Mouse (Mus musculus) thymus, postnatal 4 days (tissue): ENCODE data around the gene Slc19a3.

Experiments
- DNase-seq: peaks from one replicate; pipeline ENCODE4 v3.0.0; 2021

Slc19a3 gene

DNA sequence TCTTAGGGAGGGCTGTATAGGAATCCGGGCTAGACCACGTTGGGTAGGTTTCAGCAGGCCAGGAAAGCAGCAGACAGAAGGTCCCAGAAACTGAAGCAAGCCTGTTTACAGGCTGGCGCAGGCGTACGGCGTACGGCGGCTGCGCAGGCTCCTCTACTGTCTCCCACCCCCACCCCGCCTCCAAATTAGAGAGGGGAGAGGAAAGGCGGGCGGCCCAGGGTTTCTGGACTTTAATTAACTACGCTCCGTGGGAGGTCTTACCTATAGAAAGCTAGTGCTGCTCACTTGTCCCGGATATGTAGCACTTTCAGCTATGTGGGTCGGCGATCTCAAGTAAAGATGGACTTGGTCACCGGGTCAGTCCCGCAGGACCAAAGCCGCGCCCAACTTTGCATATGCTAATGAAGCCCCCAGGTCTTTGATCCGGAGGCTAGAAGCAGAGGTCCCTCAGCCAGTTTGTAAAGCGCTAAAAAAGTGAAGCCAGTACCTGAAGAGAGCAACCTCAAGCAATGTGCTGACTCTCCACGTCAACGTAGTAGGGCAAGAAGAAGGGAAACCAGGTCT lies at the start of gene Slc19a3:
Slc19a3 (minus strand) TSS at position 340 of the 564 bp plus-strand sequence.
- no peak for DNase-seq

- no peak for DNase-seq
Measured at GRCm38 (mm10) chr1:83084790-83085189, 46.5 kb upstream of the Slc19a3 start.

DNA sequence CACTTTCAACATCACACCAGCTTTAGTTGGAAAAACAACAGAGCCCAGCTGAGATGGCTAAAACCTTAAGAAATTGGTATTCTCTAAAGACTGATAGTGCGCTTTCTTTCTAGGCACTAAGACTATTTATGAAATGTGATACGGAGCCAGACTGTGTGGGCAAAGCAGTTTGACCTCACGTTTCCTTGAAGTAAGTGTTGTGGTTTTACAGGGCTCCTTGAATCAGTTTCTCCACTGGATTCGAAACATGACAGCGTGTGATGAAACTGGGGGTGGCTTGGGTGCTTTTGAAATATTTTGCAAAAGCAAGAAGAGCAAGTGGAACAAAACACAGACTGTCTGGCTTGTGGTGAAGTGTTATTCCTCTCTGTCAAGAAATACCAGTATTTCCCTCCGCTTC lies 38.8 kb upstream of the Slc19a3 start:
- DNase-seq: no peak

- DNase-seq: peak; percentile 17
Measured at GRCm38 (mm10) chr1:83076190-83076917, 38.1 kb upstream of the Slc19a3 start.

- DNase-seq: no peak
Measured at GRCm38 (mm10) chr1:83075526-83076189, 37.4 kb upstream of the Slc19a3 start.

DNA sequence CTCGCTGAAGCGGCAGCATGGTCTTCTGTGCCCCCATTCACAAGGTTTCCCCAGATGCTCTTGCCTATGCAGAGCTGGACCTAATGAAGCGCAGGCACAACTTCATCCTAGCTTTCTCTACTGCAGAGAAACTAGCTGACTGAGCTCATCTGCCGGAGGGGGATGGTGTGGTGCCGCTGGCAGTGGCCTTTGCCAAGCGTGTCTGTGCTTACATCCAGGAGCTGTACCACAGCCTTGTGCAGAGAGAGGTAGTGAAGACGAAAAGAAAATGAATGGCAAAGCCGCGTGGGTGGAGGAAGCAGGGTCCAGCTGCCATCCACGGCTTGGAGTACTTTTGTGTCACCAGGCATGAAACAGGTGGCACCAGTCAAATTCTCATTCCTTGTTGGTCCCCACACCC lies 29.0 kb upstream of the Slc19a3 start:
- DNase-seq: no peak

- no peak for DNase-seq
Measured at GRCm38 (mm10) chr1:83066577-83066976, 28.3 kb upstream of the Slc19a3 start.

DNA sequence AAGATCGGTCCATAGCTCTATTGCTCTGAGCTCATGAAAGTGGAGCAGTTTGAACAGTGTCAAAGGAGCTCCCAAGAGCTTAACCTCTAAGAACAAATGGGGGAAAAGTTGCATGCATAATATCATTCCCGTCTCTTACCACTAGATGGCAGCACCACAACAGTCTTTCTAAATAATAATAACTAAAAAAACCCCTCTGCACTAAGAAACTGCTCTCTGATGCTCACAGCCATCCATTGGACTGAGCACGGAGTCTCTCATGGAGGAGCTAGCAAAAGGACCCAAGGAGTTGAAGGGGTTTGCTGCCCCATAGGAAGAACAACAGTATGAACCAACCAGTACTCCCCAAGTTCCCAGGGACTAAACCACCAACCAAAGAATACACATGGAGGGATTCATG lies 26.6 kb upstream of the Slc19a3 start:
- no peak for DNase-seq

DNA sequence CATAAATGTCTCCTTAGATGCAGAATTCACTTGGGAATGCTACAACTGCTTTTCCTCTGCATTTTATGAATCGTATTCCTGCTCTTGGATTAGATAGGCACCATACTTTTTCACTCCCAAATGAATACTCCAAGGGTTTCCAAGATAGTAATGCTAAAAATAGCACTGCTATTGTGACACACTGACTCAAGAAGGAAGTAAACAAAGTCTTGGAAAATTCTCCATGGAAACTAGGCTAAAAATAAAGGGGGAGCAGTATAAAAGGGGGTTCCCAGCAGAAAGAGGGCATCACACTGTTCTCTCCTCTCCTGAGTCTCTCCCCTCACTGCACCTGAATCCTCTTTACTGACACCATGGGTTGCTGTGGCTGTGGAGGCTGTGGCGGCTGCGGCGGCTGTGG lies 22.4 kb upstream of the Slc19a3 start, which contains the start of gene Krtap28-13:
Krtap28-13 (plus strand) TSS at position 288 of the 400 bp plus-strand sequence.
- no peak for DNase-seq

GRCm38 (mm10) chr1:83059278-83059677 lies 21.0 kb upstream of the Slc19a3 start, which contains the start of gene A030005K14Rik:
TSS of gene A030005K14Rik (minus strand) at chr1:83059378.
- no peak for DNase-seq

- no peak for DNase-seq
Measured at GRCm38 (mm10) chr1:83058481-83058880, 20.2 kb upstream of the Slc19a3 start.

GRCm38 (mm10) chr1:83044882-83045427 lies 6.7 kb upstream of the Slc19a3 start, which contains the start of gene Gm47969:
TSS of gene Gm47969 (plus strand) at chr1:83044932.
- no peak for DNase-seq

- no peak for DNase-seq
Measured at GRCm38 (mm10) chr1:83042380-83042779, 4.1 kb upstream of the Slc19a3 start, which contains the start of gene Krtap28-10. TSS of gene Krtap28-10 (minus strand) at chr1:83042480.

GRCm38 (mm10) chr1:83039080-83039479 lies 832 bp upstream of the Slc19a3 start:
- no peak for DNase-seq

DNA sequence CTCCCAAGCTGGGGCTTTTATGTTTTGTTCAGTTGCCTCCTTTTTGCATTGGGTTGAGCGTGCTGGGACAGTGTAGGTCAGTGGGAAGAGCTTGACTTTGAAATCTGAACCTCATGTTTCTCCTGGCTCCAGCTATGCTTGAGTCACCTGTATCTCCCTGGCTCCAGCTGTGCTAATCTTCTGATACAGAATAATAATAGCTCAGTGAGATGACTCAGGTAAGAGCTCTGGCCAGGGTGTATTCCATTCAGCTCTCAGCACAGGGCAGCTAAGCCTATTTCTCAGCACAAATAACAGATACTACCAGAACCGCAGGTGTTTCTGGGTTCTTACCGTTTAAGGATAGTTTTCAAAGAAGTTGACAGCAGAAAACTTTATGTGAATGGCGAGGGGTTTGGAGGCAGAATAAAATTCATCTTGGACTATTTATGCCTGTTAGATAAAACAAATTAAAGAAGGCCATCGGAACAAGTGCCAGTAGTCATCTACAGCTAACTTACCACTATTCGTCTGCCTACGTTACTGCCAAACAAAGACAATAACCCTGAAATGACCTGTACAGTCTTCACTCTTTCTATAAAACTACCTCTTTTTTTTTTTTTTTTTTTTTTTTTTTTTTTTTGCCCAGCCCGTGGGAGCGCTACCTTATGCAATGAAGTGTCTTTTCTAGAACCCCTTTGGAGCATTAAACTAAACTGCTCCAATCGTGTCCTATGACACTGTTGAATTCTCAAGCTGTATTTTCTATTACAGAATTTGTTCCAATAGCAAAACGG lies 1.2 kb downstream of the Slc19a3 start:
- DNase-seq: no peak

- DNase-seq: no peak
Measured at GRCm38 (mm10) chr1:83034509-83034908, 3.7 kb downstream of the Slc19a3 start.

DNA sequence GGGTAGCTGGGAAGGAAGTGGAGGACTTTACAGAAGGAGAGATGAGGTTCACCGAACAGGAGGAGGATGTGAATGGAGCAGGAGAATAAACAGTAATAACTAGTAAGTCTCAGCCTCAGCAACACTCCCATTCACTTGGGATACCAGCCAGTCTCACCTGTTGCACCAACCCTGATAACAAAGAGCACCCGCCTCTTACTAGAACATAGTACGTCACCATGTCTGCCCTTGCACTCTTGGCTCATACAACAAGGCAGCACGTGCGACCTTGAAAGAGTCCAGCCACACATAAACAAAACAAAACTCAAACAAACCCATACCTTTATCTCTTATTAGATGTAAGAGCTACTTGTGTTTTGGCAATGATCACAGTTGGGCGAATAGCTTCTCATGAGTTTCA lies 5.7 kb downstream of the Slc19a3 start:
- DNase-seq: no peak

- DNase-seq: no peak
Measured at GRCm38 (mm10) chr1:83031950-83032349, 6.3 kb downstream of the Slc19a3 start.

DNA sequence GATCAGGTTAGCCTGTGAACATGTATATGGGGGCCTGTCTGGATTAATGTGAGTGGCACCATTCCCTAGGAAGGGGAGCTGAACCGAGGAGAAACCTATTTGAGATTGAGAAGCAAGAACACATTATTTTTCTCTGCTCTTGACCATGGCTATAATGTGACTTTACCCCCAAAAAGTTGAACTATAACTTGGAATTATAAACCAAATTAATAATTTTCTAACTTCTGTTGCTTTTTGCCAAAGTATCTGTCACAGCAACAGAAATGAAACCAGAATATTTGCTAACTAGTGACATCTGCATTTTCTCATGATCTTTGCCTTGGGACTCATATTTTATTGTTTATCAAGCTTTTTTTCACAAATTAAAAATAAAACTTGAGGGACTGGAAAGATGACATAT lies 21.7 kb downstream of the Slc19a3 start:
- no peak for DNase-seq

- DNase-seq: no peak
Measured at GRCm38 (mm10) chr1:83015329-83015879, 22.8 kb downstream of the Slc19a3 start.

GRCm38 (mm10) chr1:83014477-83014876 lies 23.8 kb downstream of the Slc19a3 start:
- DNase-seq: no peak

GRCm38 (mm10) chr1:83007471-83007870 lies 30.8 kb downstream of the Slc19a3 start:
- no peak for DNase-seq
